Mouse (Mus musculus): ENCODE data around the gene Zfp574. TPM values are rescaled to one million over a fixed set of nuclear protein-coding genes. Genes with fewer than 3 reads are reported as not detected.

The Zfp574 gene
- total and polyA plus RNA-seq, 3 experiments: 9.2 to 12.6 (median 10.3) TPM

- TF ChIP-seq POLR2A (IDR thresholded peaks at IDR 0.05; ENCODE audit: insufficient read depth, low read depth, low read length): no peak
- TF ChIP-seq CTCF (IDR thresholded peaks at IDR 0.05): no peak
- no peak for TF ChIP-seq EP300 (IDR thresholded peaks at IDR 0.05; ENCODE audit: insufficient read depth, low read depth, low read length)
- peaks cover 10% of the 10 kb centered on the region for H3K36me3 ChIP-seq (ENCODE audit: control insufficient read depth, insufficient read depth, low read length)
- intact Hi-C loops (cut with DNase I): no loop called here
- peaks cover 4% of the 10 kb centered on the region for H3K79me2 ChIP-seq (replicated peaks; ENCODE audit: control insufficient read depth, insufficient read depth, low read length)
- H3K27ac ChIP-seq: no peak overlapping the region; the same call in 1 of the 2 replicates
- WGBS: 31% methylated on average over 5 of the region's 5 CpGs
- no peak overlapping the region for H3K9ac ChIP-seq (ENCODE audit: low read depth, low read length)
- H3K27me3 ChIP-seq (ENCODE audit: control insufficient read depth, insufficient read depth, low read length): no peaks in the 10 kb centered on the region
- peak in 1 of 2 experiments; percentile 27 for DNase-seq
- no peak overlapping the region for H3K4me3 ChIP-seq
- H3K4me1 ChIP-seq (ENCODE audit: control insufficient read depth, insufficient read depth, low read length): peaks cover 1% of the 10 kb centered on the region
These were observed 12.3 kb downstream of the Zfp574 start for GRCm38 (mm10) chr7:25084621-25085020.

- intact Hi-C loops (cut with DNase I): no loop called here
- no peak for DNase-seq
- Histone ChIP-seq H3K9ac (ENCODE audit: low read depth, low read length) (no peak overlapping the region), H3K79me2 (replicated peaks; ENCODE audit: control insufficient read depth, insufficient read depth, low read length) (0 out of 2 replicates have a peak, but pooled peaks cover 2% of the 10 kb centered on the region), H3K4me1 (ENCODE audit: control insufficient read depth, insufficient read depth, low read length) (peaks cover 1% of the 10 kb centered on the region), H3K4me3 (no peak overlapping the region), H3K27ac (no peak overlapping the region), H3K27me3 (ENCODE audit: control insufficient read depth, insufficient read depth, low read length) (no peaks in the 10 kb centered on the region), H3K36me3 (ENCODE audit: control insufficient read depth, insufficient read depth, low read length) (peaks cover 10% of the 10 kb centered on the region)
- 56% methylated on average over 3 of the region's 3 CpGs for whole genome bisulfite sequencing
- no peak for TF ChIP-seq EP300 (IDR thresholded peaks at IDR 0.05; ENCODE audit: insufficient read depth, low read depth, low read length)
- TF ChIP-seq CTCF (IDR thresholded peaks at IDR 0.05): peak; percentile 54
These were observed 14.3 kb downstream of the Zfp574 start for GRCm38 (mm10) chr7:25086656-25087055.

DNA sequence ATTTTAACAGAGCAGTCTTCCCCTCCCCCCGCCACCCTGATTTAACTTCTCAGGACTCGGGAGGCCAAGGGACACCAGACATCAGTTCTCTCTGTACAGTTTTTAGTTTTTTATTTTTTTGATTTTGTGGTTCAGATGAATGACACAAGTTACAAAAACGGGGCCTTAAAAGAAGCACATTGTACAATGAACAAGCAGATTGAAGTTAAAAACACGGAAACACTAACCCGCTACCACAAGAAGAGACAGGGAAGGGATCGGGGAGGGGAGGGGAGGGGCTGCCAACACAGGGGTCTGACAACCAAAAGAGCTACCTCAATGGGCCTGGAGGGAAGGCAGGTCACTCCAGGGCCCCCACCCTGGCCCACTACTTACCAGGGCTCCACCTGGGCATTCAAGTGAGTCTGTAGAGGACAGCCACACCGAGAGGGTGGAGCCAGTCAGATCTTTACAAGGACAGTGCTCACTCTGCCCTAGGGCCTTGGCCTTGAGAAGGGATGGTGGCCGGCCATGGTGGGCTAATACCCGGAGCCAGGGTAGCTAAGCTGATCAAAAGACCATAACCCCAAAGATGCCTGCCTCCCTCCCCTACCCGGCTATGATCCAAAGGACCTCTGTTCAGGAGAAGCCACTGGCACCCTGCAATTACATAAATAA lies 15.0 kb downstream of the Zfp574 start:
- H3K4me1 ChIP-seq (ENCODE audit: control insufficient read depth, insufficient read depth, low read length): peaks cover 1% of the 10 kb centered on the region
- H3K79me2 ChIP-seq (replicated peaks; ENCODE audit: control insufficient read depth, insufficient read depth, low read length): no peaks in the 10 kb centered on the region
- WGBS: 72% methylated on average over 10 of the region's 10 CpGs
- H3K4me3 ChIP-seq: no peak overlapping the region
- intact Hi-C loops (cut with DNase I): no loop called here
- no peak for DNase-seq
- H3K9ac ChIP-seq (ENCODE audit: low read depth, low read length): no peak overlapping the region
- H3K27me3 ChIP-seq (ENCODE audit: control insufficient read depth, insufficient read depth, low read length): no peaks in the 10 kb centered on the region
- no peak overlapping the region for H3K27ac ChIP-seq
- no peak for TF ChIP-seq POLR2A (IDR thresholded peaks at IDR 0.05; ENCODE audit: insufficient read depth, low read depth, low read length)
- no peak for TF ChIP-seq EP300 (IDR thresholded peaks at IDR 0.05; ENCODE audit: insufficient read depth, low read depth, low read length)
- no peak for TF ChIP-seq CTCF (IDR thresholded peaks at IDR 0.05)
- H3K36me3 ChIP-seq (ENCODE audit: control insufficient read depth, insufficient read depth, low read length): peaks cover 10% of the 10 kb centered on the region

- no peak overlapping the region for H3K27ac ChIP-seq
- 73% methylated on average over 5 of the region's 5 CpGs for WGBS
- peaks cover 7% of the 10 kb centered on the region for H3K36me3 ChIP-seq (ENCODE audit: control insufficient read depth, insufficient read depth, low read length)
- no peaks in the 10 kb centered on the region for H3K79me2 ChIP-seq (replicated peaks; ENCODE audit: control insufficient read depth, insufficient read depth, low read length)
- no peak for TF ChIP-seq EP300 (IDR thresholded peaks at IDR 0.05; ENCODE audit: insufficient read depth, low read depth, low read length)
- no peak for TF ChIP-seq CTCF (IDR thresholded peaks at IDR 0.05)
- no peak for TF ChIP-seq POLR2A (IDR thresholded peaks at IDR 0.05; ENCODE audit: insufficient read depth, low read depth, low read length)
- 0 out of 2 replicates have a peak, but pooled peaks cover 1% of the 10 kb centered on the region for H3K27me3 ChIP-seq (ENCODE audit: control insufficient read depth, insufficient read depth, low read length)
- intact Hi-C loops (cut with DNase I): no loop called here
- peaks cover 1% of the 10 kb centered on the region for H3K4me1 ChIP-seq (ENCODE audit: control insufficient read depth, insufficient read depth, low read length)
- no peak overlapping the region for H3K4me3 ChIP-seq
- H3K9ac ChIP-seq (ENCODE audit: low read depth, low read length): no peak overlapping the region
- no peak for DNase-seq
These were observed 15.6 kb downstream of the Zfp574 start for GRCm38 (mm10) chr7:25087972-25088371.

DNA sequence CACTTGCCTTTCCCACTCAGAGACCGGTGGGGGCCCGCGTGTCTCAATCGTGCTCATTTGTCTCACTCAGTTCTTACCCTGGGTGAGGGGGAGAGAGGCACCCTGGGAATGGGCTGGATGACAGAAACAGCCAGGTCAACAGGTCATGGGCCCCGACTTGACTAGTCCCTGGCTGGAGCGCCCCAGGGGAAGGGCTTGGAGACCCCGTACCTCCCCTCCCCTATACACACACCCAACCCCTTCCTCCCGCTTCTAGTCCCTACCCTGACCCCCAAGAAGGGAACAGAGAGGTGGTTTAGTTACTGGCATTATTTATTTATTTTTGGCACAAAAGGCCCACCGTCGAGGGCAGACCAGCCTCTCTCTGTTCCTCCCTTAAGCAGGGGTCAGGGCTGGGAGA lies 16.2 kb downstream of the Zfp574 start:
- TF ChIP-seq POLR2A (IDR thresholded peaks at IDR 0.05; ENCODE audit: insufficient read depth, low read depth, low read length) (no peak), CTCF (IDR thresholded peaks at IDR 0.05) (no peak), EP300 (IDR thresholded peaks at IDR 0.05; ENCODE audit: insufficient read depth, low read depth, low read length) (no peak)
- Histone ChIP-seq H3K27ac (no peak overlapping the region), H3K9ac (ENCODE audit: low read depth, low read length) (no peak overlapping the region), H3K4me3 (no peak overlapping the region), H3K27me3 (ENCODE audit: control insufficient read depth, insufficient read depth, low read length) (0 out of 2 replicates have a peak, but pooled peaks cover 1% of the 10 kb centered on the region), H3K4me1 (ENCODE audit: control insufficient read depth, insufficient read depth, low read length) (peaks cover 1% of the 10 kb centered on the region), H3K36me3 (ENCODE audit: control insufficient read depth, insufficient read depth, low read length) (peaks cover 7% of the 10 kb centered on the region; the same call in 1 of the 2 replicates), H3K79me2 (replicated peaks; ENCODE audit: control insufficient read depth, insufficient read depth, low read length) (no peaks in the 10 kb centered on the region)
- DNase-seq: no peak
- 30% methylated on average over 10 of the region's 10 CpGs for WGBS
- intact Hi-C loops (cut with DNase I): no loop called here

GRCm38 (mm10) chr7:25088968-25089367 lies 16.6 kb downstream of the Zfp574 start:
- no peak overlapping the region for H3K4me3 ChIP-seq
- 0 out of 2 replicates have a peak, but pooled peaks cover 1% of the 10 kb centered on the region for H3K27me3 ChIP-seq (ENCODE audit: control insufficient read depth, insufficient read depth, low read length)
- no peak for DNase-seq
- peaks cover 1% of the 10 kb centered on the region for H3K4me1 ChIP-seq (ENCODE audit: control insufficient read depth, insufficient read depth, low read length)
- H3K27ac ChIP-seq: no peak overlapping the region
- intact Hi-C loops (cut with DNase I): no loop called here
- H3K36me3 ChIP-seq (ENCODE audit: control insufficient read depth, insufficient read depth, low read length): peaks cover 5% of the 10 kb centered on the region; the same call in 1 of the 2 replicates
- H3K9ac ChIP-seq (ENCODE audit: low read depth, low read length): no peak overlapping the region
- H3K79me2 ChIP-seq (replicated peaks; ENCODE audit: control insufficient read depth, insufficient read depth, low read length): no peaks in the 10 kb centered on the region
- WGBS: 31% methylated on average over 11 of the region's 11 CpGs
- TF ChIP-seq POLR2A (IDR thresholded peaks at IDR 0.05; ENCODE audit: insufficient read depth, low read depth, low read length): no peak
- no peak for TF ChIP-seq EP300 (IDR thresholded peaks at IDR 0.05; ENCODE audit: insufficient read depth, low read depth, low read length)
- TF ChIP-seq CTCF (IDR thresholded peaks at IDR 0.05): no peak

All from heart, adult 2 months (tissue).